Mouse (Mus musculus) thymus, adult 2 months (tissue): Measurements from ENCODE around the gene Ogfod1. TPM values are rescaled to one million over a fixed set of nuclear protein-coding genes. Genes with fewer than 3 reads are reported as not detected.

Source experiments
- DNase-seq: peaks from one replicate; pipeline ENCODE4 v3.0.0; 2021
- H3K27ac ChIP-seq: fragments of 200-500 bp; 2 replicates; pipeline ENCODE4 v1.5.1; 2012; ENCODE audit warnings: low read length, control low read depth; ENCODE audit not compliant: control insufficient read depth, insufficient read depth
- H3K27me3 ChIP-seq: fragments of 200-500 bp; 2 replicates; pipeline ENCODE4 v1.6.1; 2012; ENCODE audit warnings: mild to moderate bottlenecking, low read length, moderate library complexity, mixed read lengths; ENCODE audit not compliant: control insufficient read depth, insufficient read depth
- H3K36me3 ChIP-seq: fragments of 200-500 bp; 2 replicates; pipeline ENCODE4 v1.6.1; 2012; ENCODE audit warnings: mild to moderate bottlenecking, low read length, moderate library complexity; ENCODE audit not compliant: control insufficient read depth, insufficient read depth
- H3K4me1 ChIP-seq: fragments of 200-500 bp; replicated peaks from 2 replicates; pipeline ENCODE4 v1.6.1; 2012; ENCODE audit warnings: low read length; ENCODE audit not compliant: control insufficient read depth, insufficient read depth
- H3K4me3 ChIP-seq: fragments of 200-500 bp; 2 replicates; pipeline ENCODE4 v1.5.1; 2012; ENCODE audit warnings: mild to moderate bottlenecking, low read length, control low read depth, moderate library complexity; ENCODE audit not compliant: control insufficient read depth, insufficient read depth
- CTCF ChIP-seq: fragments of 200-500 bp; IDR thresholded peaks from 2 replicates; pipeline ENCODE4 v1.5.1; 2012; ENCODE audit warnings: mild to moderate bottlenecking, control low read depth, low read length, moderate library complexity, borderline replicate concordance; ENCODE audit not compliant: control insufficient read depth, poor library complexity, insufficient read depth; ENCODE audit errors: extremely low read depth
- POLR2A ChIP-seq: fragments of 200-500 bp; IDR thresholded peaks from 2 replicates; pipeline ENCODE4 v1.6.1; 2012; ENCODE audit warnings: mild to moderate bottlenecking, low read length, control low read depth, moderate library complexity; ENCODE audit not compliant: control insufficient read depth, poor library complexity, insufficient read depth; ENCODE audit errors: extremely low read depth
- WGBS: fragments of 180-500 bp; shearing (Covaris S2); methylation state at CpG from one replicate; pipeline ENCODE4 v1.1.7; 2018; 5-methylcytosine and 5-hydroxymethylcytosine counted together
- polyA plus RNA-seq: library from polyadenylated mRNA; depleted of rRNA; stranded (reverse); fragments of >200 nt; gene quantifications from 2 replicates; pipeline ENCODE4 v1.2.3, GENCODE M21; 2012

Gene Ogfod1
- polyA plus RNA-seq, 1 experiment, result 8.8 TPM

DNA sequence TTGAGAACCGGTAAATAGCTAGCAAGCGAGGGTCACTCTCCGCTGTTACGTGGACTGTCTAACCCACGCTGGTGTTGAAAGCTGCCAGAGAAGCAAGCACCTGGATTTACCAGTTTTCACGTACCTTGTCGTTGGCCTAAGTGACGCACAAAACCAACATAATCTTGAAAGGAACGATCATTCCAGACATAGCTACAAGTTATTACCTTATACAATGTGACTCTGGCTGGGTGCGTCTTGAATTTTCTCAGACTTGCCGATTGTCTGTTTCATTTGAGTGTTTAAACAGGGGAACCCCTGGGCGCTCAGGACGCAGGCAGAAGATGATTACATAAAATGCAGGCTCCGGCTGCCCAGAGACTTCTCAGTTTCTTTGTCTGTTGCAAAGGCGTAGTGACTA lies 808 bp downstream of the Ogfod1 start:
- 6% methylated on average over 15 of the region's 15 CpGs for WGBS
- H3K27ac ChIP-seq, result no peak overlapping the region
- DNase-seq, result peak; percentile 2

DNA sequence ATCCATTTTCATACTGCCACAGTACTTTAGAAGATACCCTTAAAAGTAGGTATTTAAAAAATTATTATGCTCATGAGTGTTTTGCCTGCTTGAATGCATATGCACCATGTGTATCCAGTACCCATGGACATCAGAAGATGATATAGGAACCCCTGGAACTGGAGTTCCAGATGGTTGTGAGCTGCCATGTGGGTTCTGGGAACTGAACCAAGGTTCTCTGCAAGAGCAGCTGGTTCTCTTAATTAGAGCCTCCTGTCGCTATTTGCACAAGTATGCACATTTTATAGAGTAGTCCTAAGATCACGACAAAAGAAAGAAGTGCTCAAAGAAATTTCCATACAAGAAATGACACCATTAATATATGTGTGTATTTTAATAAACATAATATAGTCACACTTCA lies 10.8 kb downstream of the Ogfod1 start:
- H3K27ac ChIP-seq, result no peak overlapping the region
- no peak for DNase-seq
- WGBS, result 96% methylated on average over 2 of the region's 2 CpGs
- H3K4me1 ChIP-seq, result no peaks in the 10 kb centered on the region
- H3K27me3 ChIP-seq, result no peaks in the 10 kb centered on the region
- no peak for TF ChIP-seq CTCF
- no peak for TF ChIP-seq POLR2A
- no peak overlapping the region for H3K4me3 ChIP-seq
- peaks cover 4% of the 10 kb centered on the region for H3K36me3 ChIP-seq

More for the DNA sequence above, 808 bp downstream of the Ogfod1 start:
- Histone ChIP-seq H3K4me3 (peak overlapping the region; percentile 16), H3K27me3 (no peaks in the 10 kb centered on the region), H3K36me3 (no peaks in the 10 kb centered on the region), H3K4me1 (peaks cover 9% of the 10 kb centered on the region)
- TF ChIP-seq CTCF (no peak), POLR2A (no peak)

DNA sequence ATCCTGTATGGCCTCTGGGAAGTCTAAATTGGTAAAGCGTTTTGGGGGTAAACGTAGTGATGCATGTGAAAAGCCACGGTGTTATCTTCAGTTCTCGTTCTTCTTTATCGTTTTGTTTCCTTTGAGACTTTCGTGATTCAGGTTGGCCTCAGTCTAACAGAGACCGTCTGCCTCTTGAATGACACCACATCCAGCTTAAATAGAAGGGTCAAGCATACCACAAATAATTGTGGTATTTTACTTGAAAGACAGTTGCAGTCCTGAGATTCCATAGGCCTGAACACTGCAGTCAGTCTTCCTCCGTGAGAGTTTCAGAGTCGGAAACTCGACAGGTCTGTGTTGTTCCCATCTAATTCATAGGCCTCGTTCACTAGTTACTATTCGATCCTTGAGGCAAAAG lies 15.7 kb downstream of the Ogfod1 start:
- 97% methylated on average over 12 of the region's 12 CpGs for WGBS
- H3K36me3 ChIP-seq, result peaks cover 20% of the 10 kb centered on the region
- no peaks in the 10 kb centered on the region for H3K27me3 ChIP-seq
- TF ChIP-seq POLR2A (no peak), CTCF (no peak)
- H3K27ac ChIP-seq, result no peak overlapping the region
- H3K4me3 ChIP-seq, result no peak overlapping the region
- H3K4me1 ChIP-seq, result no peaks in the 10 kb centered on the region
- DNase-seq, result no peak

DNA sequence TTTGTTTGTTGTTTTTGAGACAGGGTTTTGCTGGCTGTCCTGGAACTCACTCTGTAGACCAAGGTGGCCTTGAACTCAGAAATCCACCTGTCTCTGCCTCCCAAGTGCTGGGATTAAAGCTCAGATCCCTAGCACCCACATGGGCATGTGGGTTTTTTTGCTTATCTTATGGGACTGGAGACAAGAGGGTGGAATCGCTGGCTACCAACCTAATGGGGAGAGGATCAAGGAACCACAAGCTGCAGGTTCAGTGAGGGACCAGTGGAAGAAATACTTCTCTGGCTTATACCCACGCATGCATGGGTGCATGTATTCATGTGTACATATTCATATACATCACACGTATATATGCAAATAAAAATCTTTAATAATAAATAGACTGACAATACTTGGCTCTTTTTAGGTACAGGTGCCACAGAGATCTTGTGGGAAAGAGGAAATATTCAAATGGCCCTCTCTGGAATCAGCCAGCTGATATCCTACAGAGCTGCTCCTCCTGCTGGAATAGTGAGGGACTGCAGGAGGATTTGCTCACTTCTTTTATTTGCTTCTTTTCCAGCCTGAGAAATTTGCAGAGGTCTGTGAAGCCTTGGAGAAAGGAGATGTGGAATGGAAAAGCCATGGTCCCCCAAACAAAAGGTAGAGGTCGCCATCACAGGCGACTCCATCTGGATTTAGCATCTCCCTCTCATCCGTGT lies 20.3 kb downstream of the Ogfod1 start:
- peaks cover 28% of the 10 kb centered on the region for H3K36me3 ChIP-seq

DNA sequence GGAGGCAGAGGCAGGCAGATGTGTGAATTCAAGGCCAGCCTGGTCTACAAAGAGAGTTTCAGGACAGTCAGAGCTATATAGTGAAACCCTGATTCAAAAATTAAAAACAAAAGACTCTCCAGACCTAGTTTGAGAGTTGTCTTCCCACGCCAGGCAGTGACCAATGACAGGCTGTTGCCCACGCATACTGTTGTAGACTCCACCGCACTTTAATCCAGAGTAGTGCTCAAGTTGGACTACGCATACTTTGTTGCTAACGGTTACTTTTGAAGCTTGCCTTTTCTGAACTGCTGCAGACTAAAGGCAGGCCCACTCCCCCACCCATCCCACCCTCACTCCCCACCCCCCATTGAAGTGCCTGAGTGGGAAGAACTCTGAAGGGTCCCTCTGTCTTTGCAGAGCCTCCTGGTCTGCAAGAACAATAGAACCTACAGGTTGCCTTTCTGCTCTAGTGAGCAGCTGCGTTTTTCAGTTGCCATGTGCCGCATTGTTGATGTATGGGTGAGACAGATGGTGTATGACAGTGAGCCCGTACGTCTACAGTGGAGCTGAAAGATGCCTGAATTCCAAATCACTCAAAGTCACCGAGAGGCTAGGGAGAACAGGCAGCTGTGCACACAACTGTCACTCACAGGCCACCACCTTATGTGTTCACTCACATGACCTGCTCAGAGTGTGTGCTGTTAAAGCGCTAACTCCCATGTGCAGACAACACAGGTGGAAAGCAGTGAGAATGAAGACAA lies 29.3 kb downstream of the Ogfod1 start:
- no peak overlapping the region for H3K27ac ChIP-seq
- peaks cover 11% of the 10 kb centered on the region; the same call in 1 of the 2 replicates for H3K36me3 ChIP-seq
- H3K4me3 ChIP-seq, result no peak overlapping the region
- 96% methylated on average over 11 of the region's 11 CpGs for WGBS
- no peak for DNase-seq
- H3K4me1 ChIP-seq, result no peaks in the 10 kb centered on the region
- no peak for TF ChIP-seq CTCF
- no peak for TF ChIP-seq POLR2A
- H3K27me3 ChIP-seq, result no peaks in the 10 kb centered on the region

More for the DNA sequence above, 20.3 kb downstream of the Ogfod1 start:
- TF ChIP-seq POLR2A (no peak), CTCF (no peak)
- Histone ChIP-seq H3K4me1 (no peaks in the 10 kb centered on the region), H3K27me3 (no peaks in the 10 kb centered on the region), H3K4me3 (no peak overlapping the region), H3K27ac (no peak overlapping the region)
- peak; percentile 35 for DNase-seq
- WGBS, result 84% methylated on average over 6 of the region's 6 CpGs

DNA sequence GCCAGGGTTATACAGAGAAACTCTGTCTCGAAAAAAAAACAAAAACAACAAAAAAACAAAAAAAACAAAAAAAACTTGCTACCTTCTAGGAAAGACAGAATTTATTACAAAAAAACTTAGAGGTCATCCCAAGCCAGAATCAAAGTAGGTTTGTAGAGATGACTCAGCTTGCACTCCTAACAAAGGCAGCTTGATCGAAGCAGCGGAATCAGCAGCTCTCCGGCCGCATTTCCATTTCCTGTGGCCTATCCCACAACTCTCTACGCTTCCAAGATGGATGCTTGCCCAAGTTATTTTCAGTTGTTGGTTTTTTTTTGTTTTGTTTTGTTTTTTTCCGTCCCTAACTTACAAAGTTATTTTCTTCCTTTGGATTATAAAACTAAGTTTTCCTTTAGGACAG lies 31.8 kb downstream of the Ogfod1 start:
- H3K4me3 ChIP-seq, result no peak overlapping the region
- TF ChIP-seq CTCF, result no peak
- no peak for TF ChIP-seq POLR2A
- DNase-seq, result no peak
- no peak overlapping the region for H3K27ac ChIP-seq
- WGBS, result 93% methylated on average over 7 of the region's 7 CpGs
- no peaks in the 10 kb centered on the region for H3K27me3 ChIP-seq
- no peaks in the 10 kb centered on the region for H3K4me1 ChIP-seq
- peaks cover 3% of the 10 kb centered on the region; the same call in 1 of the 2 replicates for H3K36me3 ChIP-seq
